Mouse (Mus musculus): ENCODE measurements around the gene Msrb2.

DNA sequence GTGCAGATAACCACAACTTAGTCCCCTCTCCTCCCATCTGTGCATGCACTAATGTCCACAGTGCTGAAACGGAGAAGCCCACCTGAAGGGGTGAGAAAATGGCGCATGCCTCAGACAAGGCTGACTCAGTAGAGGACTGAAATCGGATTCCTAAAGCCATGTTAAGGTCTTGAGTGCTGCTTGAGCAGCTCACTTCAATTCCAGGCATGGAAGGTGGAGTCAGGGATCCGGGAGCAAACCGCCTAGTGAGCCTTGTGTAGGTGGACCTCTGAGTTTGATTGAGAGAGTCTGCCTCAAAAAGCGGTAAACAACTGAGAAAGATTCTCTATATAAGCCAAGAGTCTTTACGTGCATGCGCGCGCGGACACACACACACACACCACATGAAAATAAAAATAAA lies 4.1 kb upstream of the Msrb2 start:
- TF ChIP-seq GATA2 (IDR thresholded peaks at IDR 0.05; ENCODE audit: borderline replicate concordance, low read depth, low read length) (no peak), GATA1 (IDR thresholded peaks at IDR 0.05; ENCODE audit: borderline replicate concordance, low read length) (no peak), CTCF (IDR thresholded peaks at IDR 0.05; ENCODE audit: low read depth, low read length) (no peak), POLR2AphosphoS5 (IDR thresholded peaks at IDR 0.05; ENCODE audit: insufficient replicate concordance, low read depth, low read length) (no peak), TAL1 (conservative IDR thresholded peaks at IDR 0.05; ENCODE audit: low read depth, low read length) (no peak)

All from G1E (cell line).